Mouse (Mus musculus) forebrain, embryonic 14.5 days (tissue): ENCODE data around the gene Rgs7. TPM values are rescaled to one million over a fixed set of nuclear protein-coding genes. Genes with fewer than 3 reads are reported as not detected.
A peak's percentile ranks its signal among the peaks of the same experiment; 100 is the strongest.

Experiments
- ATAC-seq: fragments of 200-750 bp; cut with Nextera tagmentation; 2 replicates; pipeline ENCODE4 v1.8.0; 2017; ENCODE audit warnings: mild to moderate bottlenecking, moderate library complexity
- DNase-seq: peaks from one replicate; pipeline ENCODE4 v3.0.0-alpha.2; 2015; ENCODE audit warnings: low spot score
- H3K27ac ChIP-seq: fragments of 300-500 bp; sonication (generic); 2 replicates; pipeline ENCODE4 v1.5.1; 2014; ENCODE audit warnings: low read depth, mild to moderate bottlenecking, control low read depth, low read length, moderate library complexity
- H3K27me3 ChIP-seq: fragments of 300-500 bp; sonication (generic); replicated peaks from 2 replicates; pipeline ENCODE4 v1.6.1; 2014; ENCODE audit warnings: low read length, control low read depth, mixed read lengths; ENCODE audit not compliant: control insufficient read depth, insufficient read depth
- H3K36me3 ChIP-seq: fragments of 300-500 bp; sonication (generic); 2 replicates; pipeline ENCODE4 v1.6.1; 2014; ENCODE audit warnings: low read length, control low read depth; ENCODE audit not compliant: control insufficient read depth, insufficient read depth
- H3K4me1 ChIP-seq: fragments of 300-500 bp; sonication (generic); 2 replicates; pipeline ENCODE4 v1.6.1; 2014; ENCODE audit warnings: antibody characterized with exemption, low read length, control low read depth; ENCODE audit not compliant: control insufficient read depth, insufficient read depth
- H3K4me2 ChIP-seq: fragments of 300-500 bp; sonication (generic); 2 replicates; pipeline ENCODE4 v1.6.1; 2014; ENCODE audit warnings: mild to moderate bottlenecking, control low read depth, low read length
- H3K4me3 ChIP-seq: fragments of 300-500 bp; sonication (generic); 2 replicates; pipeline ENCODE4 v1.5.1; 2014; ENCODE audit warnings: low read depth, low read length, control low read depth
- H3K9ac ChIP-seq: fragments of 300-500 bp; sonication (generic); 2 replicates; pipeline ENCODE4 v1.6.1; 2014; ENCODE audit warnings: mild to moderate bottlenecking, low read length, control low read depth, moderate library complexity
- H3K9me3 ChIP-seq: fragments of 300-500 bp; sonication (generic); replicated peaks from 2 replicates; pipeline ENCODE4 v1.6.1; 2016; ENCODE audit warnings: low read length, control low read depth, mixed read lengths; ENCODE audit not compliant: control insufficient read depth
- WGBS: fragments of 180-500 bp; shearing (Covaris S2); extraction: QIAGEN DNeasy Blood & Tissue Kit; methylation state at CpG from one replicate; pipeline ENCODE4 v1.1.7; 2014; 5-methylcytosine and 5-hydroxymethylcytosine counted together
- polyA plus RNA-seq: library from polyadenylated mRNA; unstranded; fragments of >200 nt; fragmentation: Nextera tagmentation; extraction: Ambion mirVana; gene quantifications from 2 replicates; pipeline ENCODE4 v1.2.1, GENCODE M21; 2014

The Rgs7 gene
- polyA plus RNA-seq, 1 experiment from 2014 or later, result 19.1 TPM

DNA sequence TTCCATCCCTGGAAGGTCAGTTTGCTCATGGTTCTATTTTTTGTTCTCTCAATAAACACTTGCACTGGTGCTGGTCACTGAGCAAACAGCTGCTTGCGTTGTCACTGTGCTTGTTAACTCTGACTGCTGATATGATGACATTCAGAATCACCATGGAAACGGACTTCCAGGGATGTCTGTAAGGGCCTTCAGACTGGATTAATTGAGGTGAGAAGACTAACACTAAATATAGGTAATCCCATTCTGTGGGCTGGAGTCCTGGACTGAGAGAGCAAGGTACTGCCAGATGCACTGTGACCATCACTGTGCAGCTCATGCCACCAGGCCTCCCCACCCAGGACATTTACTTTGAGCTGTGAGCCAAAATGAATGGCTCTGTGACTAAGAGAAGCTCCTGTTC, 252.2 kb downstream of the Rgs7 start:
- Histone ChIP-seq H3K36me3 (no peaks in the 10 kb centered on the region), H3K4me3 (no peak overlapping the region), H3K9me3 (no peaks in the 10 kb centered on the region), H3K9ac (no peak overlapping the region), H3K4me2 (no peak overlapping the region), H3K27ac (no peak overlapping the region), H3K27me3 (no peaks in the 10 kb centered on the region), H3K4me1 (no peaks in the 10 kb centered on the region)
- ATAC-seq, result no peak
- peak; percentile 16 for DNase-seq
- 62% methylated on average over 2 of the region's 2 CpGs for WGBS

DNA sequence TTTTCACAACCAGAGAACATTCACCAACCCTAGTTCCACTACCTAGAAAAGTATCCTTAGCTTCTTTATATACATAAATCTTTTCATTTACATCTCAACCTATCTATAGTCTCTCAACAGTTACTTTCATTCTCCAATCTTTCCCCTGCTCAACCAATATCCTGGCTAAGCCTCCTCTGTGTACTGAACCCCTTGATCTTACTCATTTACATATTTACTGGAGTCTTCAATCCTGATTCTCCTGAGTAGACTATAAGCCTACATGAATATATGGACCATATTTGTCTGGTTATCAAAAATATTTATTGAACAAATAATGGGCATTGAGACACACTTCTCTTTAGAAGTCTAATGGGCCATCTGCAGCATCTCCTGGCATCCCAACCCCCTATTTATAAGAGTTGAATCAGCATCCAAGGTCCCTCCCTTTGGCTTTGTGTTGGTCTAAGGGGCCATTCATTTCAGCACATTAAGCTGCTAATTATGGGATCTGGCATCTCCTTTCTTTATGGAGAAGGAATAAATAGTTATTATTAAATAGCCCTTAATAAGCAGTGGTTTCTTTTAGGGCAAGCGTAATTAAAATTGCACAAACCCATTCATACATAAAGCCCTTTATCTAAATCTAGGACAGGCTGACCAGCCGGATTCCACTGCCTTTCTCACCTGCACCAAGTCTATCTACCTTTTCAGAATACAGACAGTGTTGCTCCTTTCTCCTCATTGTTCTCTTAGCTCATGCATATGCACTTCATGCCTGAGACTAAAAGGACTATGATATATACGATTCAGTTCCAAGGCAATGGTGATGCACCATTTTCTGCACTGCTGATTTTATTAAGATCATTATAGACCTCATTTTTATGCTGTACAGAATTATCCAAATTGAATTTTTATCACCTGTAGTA, 270.5 kb downstream of the Rgs7 start:
- Histone ChIP-seq H3K9ac (no peak overlapping the region), H3K27ac (no peak overlapping the region), H3K4me2 (no peak overlapping the region), H3K36me3 (no peaks in the 10 kb centered on the region), H3K4me3 (no peak overlapping the region), H3K27me3 (no peaks in the 10 kb centered on the region), H3K9me3 (no peaks in the 10 kb centered on the region), H3K4me1 (no peaks in the 10 kb centered on the region)
- WGBS, result 10% methylated on average over 3 of the region's 3 CpGs
- peak; percentile 81 for ATAC-seq
- peak; percentile 63 for DNase-seq

DNA sequence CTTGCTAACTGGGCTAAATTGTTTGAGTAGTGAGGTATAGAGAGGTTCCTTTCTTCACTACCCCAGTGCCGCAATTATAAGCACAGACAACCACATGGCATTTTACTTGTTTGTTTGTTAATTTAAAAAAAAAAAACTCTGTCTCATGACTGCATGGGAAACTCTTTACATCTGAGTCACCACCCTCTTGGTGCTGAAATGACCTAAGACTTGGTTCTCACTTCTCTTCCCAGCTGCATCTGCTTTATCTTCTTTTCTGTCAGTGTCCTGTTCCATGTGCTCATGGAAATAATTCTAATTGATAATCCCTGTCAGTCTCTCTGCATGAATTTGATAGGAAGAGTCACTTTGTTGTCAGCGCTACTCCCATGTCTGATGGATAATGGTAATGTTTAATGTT, 272.7 kb downstream of the Rgs7 start:
- no peak overlapping the region for H3K9ac ChIP-seq

DNA sequence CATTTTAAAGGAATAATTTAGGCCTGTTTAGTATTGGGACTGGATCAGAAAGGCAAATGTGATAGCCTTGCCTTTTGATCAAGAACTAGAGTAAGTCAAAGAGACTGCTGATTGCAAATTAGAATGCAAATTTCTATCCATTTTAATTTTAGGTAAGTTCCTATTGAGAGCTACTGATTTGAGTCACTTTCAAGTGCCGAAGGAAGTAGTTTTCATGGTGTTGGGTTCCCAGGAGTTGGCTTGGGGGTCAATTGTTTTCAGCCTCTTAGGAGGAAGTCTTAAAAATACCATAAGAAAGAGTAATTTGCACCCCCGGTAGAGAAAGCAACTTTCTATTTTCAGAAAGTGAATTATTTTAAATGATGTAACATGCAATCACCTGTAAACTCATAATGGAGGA, 285.3 kb downstream of the Rgs7 start:
- DNase-seq (no peak), ATAC-seq (no peak)
- no peak overlapping the region for H3K4me2 ChIP-seq
- H3K36me3 ChIP-seq, result no peaks in the 10 kb centered on the region
- H3K9me3 ChIP-seq, result no peaks in the 10 kb centered on the region
- no peaks in the 10 kb centered on the region for H3K4me1 ChIP-seq
- H3K4me3 ChIP-seq, result no peak overlapping the region
- H3K27me3 ChIP-seq, result no peaks in the 10 kb centered on the region
- 75% methylated on average over 2 of the region's 2 CpGs for WGBS
- no peak overlapping the region for H3K27ac ChIP-seq
- H3K9ac ChIP-seq, result no peak overlapping the region

More for the DNA sequence above, 272.7 kb downstream of the Rgs7 start:
- WGBS, result 95% methylated on average over 2 of the region's 2 CpGs
- no peak for DNase-seq
- no peak overlapping the region for H3K4me3 ChIP-seq
- no peak for ATAC-seq
- no peak overlapping the region for H3K27ac ChIP-seq
- H3K4me1 ChIP-seq, result no peaks in the 10 kb centered on the region
- no peaks in the 10 kb centered on the region for H3K27me3 ChIP-seq
- no peaks in the 10 kb centered on the region for H3K36me3 ChIP-seq
- H3K4me2 ChIP-seq, result no peak overlapping the region
- H3K9me3 ChIP-seq, result no peaks in the 10 kb centered on the region

DNA sequence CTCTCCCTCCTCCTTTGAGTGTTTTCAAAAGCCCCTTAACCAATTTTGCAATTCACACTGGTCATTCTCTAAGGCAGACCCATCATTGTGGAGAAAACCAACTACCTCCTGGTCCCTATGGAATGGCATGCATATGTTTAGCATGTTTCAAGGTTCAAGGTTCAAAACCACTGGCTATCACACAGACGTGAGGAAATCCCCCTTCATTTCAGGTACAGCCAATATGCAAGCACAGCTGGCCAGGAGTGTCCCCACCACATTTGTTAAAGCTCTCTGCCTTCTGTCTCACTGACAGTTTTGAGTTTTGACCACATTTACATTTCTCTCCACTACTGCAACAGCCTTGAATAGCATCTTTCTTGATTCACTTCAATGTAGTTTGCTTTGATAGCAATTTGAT, 286.7 kb downstream of the Rgs7 start:
- Histone ChIP-seq H3K4me1 (no peaks in the 10 kb centered on the region), H3K36me3 (no peaks in the 10 kb centered on the region), H3K27me3 (no peaks in the 10 kb centered on the region), H3K9me3 (no peaks in the 10 kb centered on the region), H3K27ac (no peak overlapping the region), H3K4me3 (no peak overlapping the region), H3K9ac (no peak overlapping the region), H3K4me2 (no peak overlapping the region)
- no peak for DNase-seq
- 72% methylated on average over 1 of the region's 1 CpGs for WGBS
- ATAC-seq, result no peak

DNA sequence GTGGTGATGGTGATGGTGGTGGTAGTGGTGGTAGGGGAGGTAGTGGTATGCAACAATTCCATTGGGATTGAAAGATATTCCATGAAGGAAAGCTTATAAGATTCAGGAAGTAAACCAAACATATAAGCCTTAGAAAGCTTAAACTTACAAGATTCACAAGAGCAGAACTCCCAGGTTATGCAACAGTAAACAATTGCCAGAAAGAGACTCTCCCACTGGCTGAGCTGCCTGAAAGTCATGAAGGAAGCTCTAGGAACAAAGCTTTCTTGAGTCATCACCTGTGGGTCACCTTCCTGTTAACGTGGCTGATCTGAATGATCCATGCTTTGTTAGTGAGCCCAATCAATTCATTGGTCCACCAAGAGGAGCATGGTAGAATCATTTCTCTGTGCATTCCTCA, 288.8 kb downstream of the Rgs7 start:
- DNase-seq (no peak), ATAC-seq (no peak)
- 73% methylated on average over 1 of the region's 1 CpGs for WGBS
- Histone ChIP-seq H3K36me3 (no peaks in the 10 kb centered on the region), H3K27me3 (no peaks in the 10 kb centered on the region), H3K9ac (no peak overlapping the region), H3K4me1 (no peaks in the 10 kb centered on the region), H3K4me3 (no peak overlapping the region), H3K9me3 (no peaks in the 10 kb centered on the region), H3K4me2 (no peak overlapping the region), H3K27ac (no peak overlapping the region)

DNA sequence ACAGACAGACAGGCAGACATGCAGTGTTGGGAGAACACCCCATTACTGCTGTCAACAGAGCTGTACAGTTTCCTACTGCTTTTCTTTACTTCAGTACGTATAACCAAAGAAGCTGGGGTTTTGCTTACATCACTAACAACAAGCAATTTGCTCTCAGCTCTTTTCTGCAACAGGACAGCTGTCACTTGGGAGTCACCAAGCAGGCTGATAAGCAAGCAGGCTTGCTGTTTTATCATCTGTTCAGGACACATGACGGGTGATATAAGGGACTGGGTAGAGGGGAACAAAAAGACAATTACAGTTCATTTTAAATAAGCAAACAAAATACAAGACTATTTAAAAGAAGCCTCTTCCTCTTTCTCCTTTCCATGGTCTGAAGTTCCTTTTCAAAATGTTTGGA, 289.4 kb downstream of the Rgs7 start:
- H3K27ac ChIP-seq, result no peak overlapping the region
- whole genome bisulfite sequencing, result 43% methylated on average over 2 of the region's 2 CpGs

DNA sequence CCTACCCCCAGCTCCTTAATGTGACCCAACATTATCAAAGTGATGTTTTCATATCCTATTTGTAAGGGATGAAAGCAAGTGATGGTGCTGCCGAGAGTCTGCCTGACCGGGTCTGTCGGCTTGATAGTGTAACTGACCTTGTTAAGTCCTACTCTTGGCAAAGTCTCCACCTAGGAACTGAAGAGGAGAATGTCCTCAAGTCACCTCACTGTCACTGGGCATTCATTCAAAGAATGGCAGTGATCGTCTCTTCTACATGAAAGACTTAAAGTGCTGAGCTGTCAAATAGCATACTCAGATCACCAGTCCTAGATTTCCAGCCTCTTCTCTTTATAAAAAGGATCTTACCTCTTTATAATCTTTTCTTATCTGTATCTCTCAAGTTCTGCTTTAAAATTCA, 293.4 kb downstream of the Rgs7 start:
- H3K4me2 ChIP-seq, result no peak overlapping the region
- H3K9ac ChIP-seq, result no peak overlapping the region
- no peak for DNase-seq
- no peaks in the 10 kb centered on the region for H3K9me3 ChIP-seq
- 94% methylated on average over 4 of the region's 4 CpGs for WGBS
- ATAC-seq, result no peak
- no peaks in the 10 kb centered on the region for H3K27me3 ChIP-seq
- H3K4me1 ChIP-seq, result no peaks in the 10 kb centered on the region
- no peak overlapping the region for H3K4me3 ChIP-seq
- H3K27ac ChIP-seq, result no peak overlapping the region
- H3K36me3 ChIP-seq, result no peaks in the 10 kb centered on the region

More for the DNA sequence above, 289.4 kb downstream of the Rgs7 start:
- Histone ChIP-seq H3K27me3 (no peaks in the 10 kb centered on the region), H3K9me3 (no peaks in the 10 kb centered on the region), H3K4me2 (no peak overlapping the region), H3K4me3 (no peak overlapping the region), H3K4me1 (no peaks in the 10 kb centered on the region), H3K9ac (no peak overlapping the region), H3K36me3 (no peaks in the 10 kb centered on the region)
- ATAC-seq (no peak), DNase-seq (no peak)

DNA sequence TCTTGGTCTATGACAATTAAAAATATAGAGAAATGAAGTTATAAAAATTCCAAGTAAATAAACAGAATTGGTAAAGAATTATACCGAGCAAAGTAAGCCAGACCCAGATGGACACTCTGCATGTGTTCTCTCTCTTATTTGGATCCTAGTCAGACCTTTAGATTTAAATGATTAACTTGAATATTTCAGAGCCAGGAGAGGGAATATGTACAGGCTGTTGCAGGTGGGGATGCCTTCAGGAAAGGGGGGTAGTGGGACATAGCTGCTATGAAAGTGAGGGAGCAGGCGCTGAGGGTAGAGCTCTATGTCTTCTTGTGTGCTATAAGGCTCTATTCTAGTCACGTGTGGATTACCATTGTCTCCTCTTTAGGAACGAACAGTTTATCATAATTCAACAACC, 296.5 kb downstream of the Rgs7 start:
- Histone ChIP-seq H3K9me3 (no peaks in the 10 kb centered on the region), H3K4me2 (no peak overlapping the region), H3K27ac (no peak overlapping the region), H3K36me3 (no peaks in the 10 kb centered on the region), H3K4me3 (no peak overlapping the region), H3K9ac (no peak overlapping the region), H3K27me3 (no peaks in the 10 kb centered on the region), H3K4me1 (no peaks in the 10 kb centered on the region)
- no peak for DNase-seq
- no peak for ATAC-seq
- WGBS, result 91% methylated on average over 4 of the region's 4 CpGs
